Mouse (Mus musculus) midbrain, embryonic 15.5 days (tissue): ENCODE data around the gene Olfr154. TPM values are rescaled to one million over a fixed set of nuclear protein-coding genes. Genes with fewer than 3 reads are reported as not detected.
"Not testable (repeated sequence)": the region's sequence is repeated elsewhere in the genome, so short reads cannot be mapped to it uniquely, and the experiment has no call there.

Experiments used
- ATAC-seq: fragments of 200-750 bp; cut with Nextera tagmentation; replicated peaks from 2 replicates; pipeline ENCODE4 v1.8.0; 2017; ENCODE audit warnings: moderate TSS enrichment
- H3K27ac ChIP-seq: fragments of 300-500 bp; sonication (generic); 2 replicates; pipeline ENCODE4 v1.5.1; 2015; ENCODE audit warnings: mild to moderate bottlenecking, inconsistent platforms
- H3K27me3 ChIP-seq: fragments of 300-500 bp; sonication (generic); replicated peaks from 2 replicates; pipeline ENCODE4 v1.6.1; 2015; ENCODE audit warnings: inconsistent platforms
- H3K36me3 ChIP-seq: fragments of 300-500 bp; sonication (generic); replicated peaks from 2 replicates; pipeline ENCODE4 v1.6.1; 2015; ENCODE audit warnings: inconsistent platforms
- H3K4me1 ChIP-seq: fragments of 300-500 bp; sonication (generic); 2 replicates; pipeline ENCODE4 v1.6.1; 2015; ENCODE audit warnings: inconsistent platforms
- H3K4me2 ChIP-seq: fragments of 300-500 bp; sonication (generic); 2 replicates; pipeline ENCODE4 v1.6.1; 2015; ENCODE audit warnings: inconsistent platforms, mild to moderate bottlenecking, moderate library complexity
- H3K4me3 ChIP-seq: fragments of 300-500 bp; sonication (generic); 2 replicates; pipeline ENCODE4 v1.5.1; 2015; ENCODE audit warnings: mild to moderate bottlenecking, inconsistent platforms
- H3K9ac ChIP-seq: fragments of 300-500 bp; sonication (generic); 2 replicates; pipeline ENCODE4 v1.6.1; 2015; ENCODE audit warnings: mild to moderate bottlenecking, inconsistent platforms
- H3K9me3 ChIP-seq: fragments of 300-500 bp; sonication (generic); 2 replicates; pipeline ENCODE4 v1.6.1; 2016; ENCODE audit warnings: inconsistent platforms
- WGBS: fragments of 180-500 bp; shearing (Covaris S2); methylation state at CpG from one replicate; pipeline ENCODE4 v1.1.7; 2015; ENCODE audit warnings: mixed read lengths; 5-methylcytosine and 5-hydroxymethylcytosine counted together
- polyA plus RNA-seq: library from polyadenylated mRNA; unstranded; fragments of >200 nt; fragmentation: Nextera tagmentation; extraction: Ambion mirVana; gene quantifications from 2 replicates; pipeline ENCODE4 v1.2.1, GENCODE M21; 2015

Gene Olfr154
- polyA plus RNA-seq = not detected in 2 replicates

DNA sequence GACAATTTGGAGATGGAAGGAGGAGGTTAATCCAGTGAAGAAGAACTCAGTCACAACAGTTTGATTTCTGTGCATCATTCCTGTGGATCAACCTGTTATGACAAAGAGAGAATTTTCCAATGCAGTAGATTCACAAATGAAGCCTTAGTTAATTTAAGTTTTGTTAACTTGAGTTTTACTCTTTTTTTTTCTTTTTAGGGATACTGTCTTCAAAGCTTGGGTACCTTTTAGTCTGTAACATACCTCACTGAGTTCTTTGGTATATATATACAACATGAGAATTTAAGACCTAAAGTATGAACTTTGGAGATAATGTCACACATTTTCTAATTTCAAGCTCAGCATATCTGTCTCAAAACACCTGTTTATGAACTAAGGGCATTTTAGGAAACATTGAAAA lies at the start of gene Olfr154:
Gene Olfr154, minus strand, starts transcription at position 101 of the 400 bp plus-strand sequence.
- not testable (repeated sequence) for H3K27me3 ChIP-seq, H3K4me2 ChIP-seq, H3K36me3 ChIP-seq, ATAC-seq, H3K4me3 ChIP-seq, H3K27ac ChIP-seq, H3K4me1 ChIP-seq, H3K9me3 ChIP-seq, H3K9ac ChIP-seq

DNA sequence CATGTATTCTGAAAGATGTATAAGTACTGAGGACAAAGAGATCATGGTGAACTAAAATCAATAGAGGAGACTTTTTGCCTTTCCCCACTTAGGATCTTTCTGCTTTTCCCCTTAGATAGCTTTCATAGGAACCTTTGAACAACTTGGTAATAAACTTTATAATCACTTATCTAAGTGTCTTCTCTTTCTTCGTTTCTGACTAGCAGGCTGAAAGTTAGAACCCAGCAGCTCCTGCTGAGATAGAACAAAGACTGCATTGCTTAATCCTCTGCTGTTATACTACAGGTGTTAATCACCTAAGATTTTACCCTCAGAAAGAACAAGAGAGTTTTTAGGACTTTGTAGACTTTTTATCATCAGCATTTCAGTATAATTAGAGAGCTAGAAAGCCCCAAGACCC lies 46.9 kb upstream of the Olfr154 start:
- 33% methylated on average over 1 of the region's 1 CpGs for WGBS
- Histone ChIP-seq H3K27me3 (no peaks in the 10 kb centered on the region), H3K4me2 (no peak overlapping the region), H3K9ac (no peak overlapping the region), H3K4me3 (no peak overlapping the region), H3K36me3 (no peaks in the 10 kb centered on the region), H3K4me1 (no peaks in the 10 kb centered on the region), H3K27ac (no peak overlapping the region), H3K9me3 (no peaks in the 10 kb centered on the region)
- no peak for ATAC-seq

DNA sequence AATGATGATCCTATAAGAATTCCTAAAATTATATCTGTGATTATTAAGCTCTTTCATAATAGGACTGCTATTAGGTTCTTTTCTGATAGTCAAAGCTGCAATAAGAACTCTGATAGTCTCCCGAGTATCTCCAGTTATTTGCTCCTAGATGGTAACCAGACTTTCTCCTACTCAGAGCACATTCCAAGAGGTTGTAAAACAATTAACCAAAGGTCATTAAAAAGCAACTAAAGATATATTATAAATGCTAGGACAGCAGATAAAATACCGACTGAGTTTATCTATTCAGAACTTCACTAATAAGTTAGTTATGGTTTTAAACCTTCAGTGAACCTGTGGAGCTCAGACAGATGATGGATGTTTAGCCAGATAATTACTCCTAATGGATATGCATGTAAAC lies 46.4 kb upstream of the Olfr154 start:
- not testable (repeated sequence) for H3K36me3 ChIP-seq, H3K27ac ChIP-seq, ATAC-seq, H3K4me3 ChIP-seq, H3K4me1 ChIP-seq, H3K9me3 ChIP-seq, H3K27me3 ChIP-seq, H3K9ac ChIP-seq, H3K4me2 ChIP-seq
- WGBS = 91% methylated on average over 2 of the region's 2 CpGs

DNA sequence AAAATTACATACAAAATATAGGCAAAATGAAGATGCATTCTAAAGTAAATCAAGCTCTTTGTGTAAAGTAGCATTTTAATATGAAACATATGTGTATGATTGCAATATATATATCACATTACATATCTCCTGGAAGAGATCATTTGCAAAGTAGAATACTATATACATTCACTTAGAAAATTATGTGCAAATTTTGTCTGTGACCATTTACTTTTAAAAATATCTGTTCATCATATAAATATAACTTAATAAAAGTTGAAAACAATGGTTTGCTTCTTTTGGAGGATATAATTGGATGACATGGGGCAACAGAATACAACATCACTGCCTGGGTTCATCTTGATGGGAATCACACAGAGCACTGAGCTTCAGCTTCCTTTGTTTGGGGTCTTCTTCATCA lies 24.9 kb upstream of the Olfr154 start, which contains the start of gene Olfr1008:
Gene Olfr1008, plus strand, starts transcription at position 301 of the 400 bp plus-strand sequence.
- no peak for ATAC-seq
- H3K27me3 ChIP-seq = no peaks in the 10 kb centered on the region
- no peaks in the 10 kb centered on the region for H3K36me3 ChIP-seq
- no peak within 1 kb of the TSS for H3K9ac ChIP-seq
- no peak within 1 kb of the TSS for H3K4me2 ChIP-seq
- no peak within 1 kb of the TSS for H3K4me3 ChIP-seq
- no peaks in the 10 kb centered on the region for H3K4me1 ChIP-seq
- no peaks in the 10 kb centered on the region for H3K9me3 ChIP-seq
- no peak within 1 kb of the TSS for H3K27ac ChIP-seq

DNA sequence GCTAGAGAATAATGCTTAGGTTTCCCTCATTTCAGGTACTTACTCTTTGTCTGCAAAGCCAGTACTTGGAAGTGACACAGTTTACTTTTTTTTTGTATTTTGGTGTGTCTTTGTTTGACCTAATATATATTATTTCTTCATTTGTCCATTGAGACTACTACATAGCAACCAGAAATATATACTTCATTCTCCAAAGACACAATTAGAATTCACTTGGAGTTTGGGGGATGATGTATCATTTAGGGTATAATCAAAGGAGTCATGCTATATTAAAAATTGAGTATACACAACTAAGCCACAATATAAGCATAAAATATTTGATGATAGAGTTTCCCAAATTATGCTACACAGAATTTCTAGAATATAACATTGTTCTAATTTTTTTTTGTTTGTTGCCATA lies 14.4 kb upstream of the Olfr154 start, which contains the start of gene Olfr1006:
Gene Olfr1006, minus strand, starts transcription at position 101 of the 400 bp plus-strand sequence.
- ATAC-seq = no peak
- Histone ChIP-seq H3K9ac (no peak within 1 kb of the TSS), H3K36me3 (no peaks in the 10 kb centered on the region), H3K4me3 (no peak within 1 kb of the TSS), H3K9me3 (no peaks in the 10 kb centered on the region), H3K4me1 (no peaks in the 10 kb centered on the region), H3K4me2 (no peak within 1 kb of the TSS), H3K27ac (no peak within 1 kb of the TSS), H3K27me3 (no peaks in the 10 kb centered on the region)

DNA sequence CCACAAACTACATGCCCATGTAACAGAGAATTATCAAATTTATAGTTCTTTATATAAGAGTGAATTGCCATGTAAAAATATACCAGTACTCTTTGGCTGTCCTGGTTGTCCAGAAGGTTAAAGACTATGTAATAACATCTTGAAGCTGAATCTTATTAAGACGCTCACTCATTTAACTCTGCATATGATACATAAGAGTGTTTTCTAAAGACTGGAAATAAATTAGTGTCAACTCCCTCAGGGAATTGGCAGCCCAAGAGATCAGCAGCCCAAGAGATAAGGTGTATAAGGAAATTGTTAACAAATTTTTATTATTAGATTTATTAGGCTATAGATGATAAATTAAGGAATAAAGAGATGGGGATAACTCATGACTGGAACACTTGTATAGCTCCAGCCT lies 13.7 kb downstream of the Olfr154 start, which contains the start of gene Olfr1002:
Gene Olfr1002, minus strand, starts transcription at position 101 of the 400 bp plus-strand sequence.
- no peaks in the 10 kb centered on the region for H3K27me3 ChIP-seq
- WGBS = 91% methylated on average over 1 of the region's 1 CpGs
- no peak within 1 kb of the TSS for H3K4me3 ChIP-seq
- no peak within 1 kb of the TSS for H3K9ac ChIP-seq
- no peak within 1 kb of the TSS for H3K4me2 ChIP-seq
- H3K36me3 ChIP-seq = no peaks in the 10 kb centered on the region
- no peaks in the 10 kb centered on the region for H3K4me1 ChIP-seq
- ATAC-seq = no peak
- no peak within 1 kb of the TSS for H3K27ac ChIP-seq
- H3K9me3 ChIP-seq = no peaks in the 10 kb centered on the region

Other genes starting within 250 kb of the Olfr154 start
- gene Olfr993, start 249.6 kb downstream of the Olfr154 start, polyA plus RNA-seq = not detected in 2 replicates
- not detected in 2 replicates for gene Olfr994, start 228.0 kb downstream of the Olfr154 start, polyA plus RNA-seq
- not detected in 2 replicates for gene Olfr995, start 220.8 kb downstream of the Olfr154 start, polyA plus RNA-seq
- gene 4833423E24Rik, start 145.4 kb downstream of the Olfr154 start, polyA plus RNA-seq = 0.19 and 0.32 TPM in 2 replicates
- not detected in 2 replicates for gene Olfr996, start 85.2 kb downstream of the Olfr154 start, polyA plus RNA-seq
- not detected in 2 replicates for gene Olfr998, start 75.5 kb downstream of the Olfr154 start, polyA plus RNA-seq
- not detected in 2 replicates for gene Olfr1000, start 52.6 kb downstream of the Olfr154 start, polyA plus RNA-seq
- gene Olfr1002, start 13.8 kb downstream of the Olfr154 start, polyA plus RNA-seq = not detected in 2 replicates
- not detected in 2 replicates for gene Olfr1006, start 14.3 kb upstream of the Olfr154 start, polyA plus RNA-seq
- not detected in 2 replicates for gene Olfr1008, start 25.0 kb upstream of the Olfr154 start, polyA plus RNA-seq
- gene Olfr1009, start 51.0 kb upstream of the Olfr154 start, polyA plus RNA-seq = not detected in 2 replicates
- not detected in 2 replicates for gene Olfr1012, start 98.3 kb upstream of the Olfr154 start, polyA plus RNA-seq
- gene Olfr1013, start 102.6 kb upstream of the Olfr154 start, polyA plus RNA-seq = not detected in 2 replicates
- gene Olfr1014, start 108.3 kb upstream of the Olfr154 start, polyA plus RNA-seq = not detected in 2 replicates
- not detected in 2 replicates for gene Olfr1015, start 117.6 kb upstream of the Olfr154 start, polyA plus RNA-seq
- gene Olfr1016, start 138.1 kb upstream of the Olfr154 start, polyA plus RNA-seq = not detected in 2 replicates
- not detected in 2 replicates for gene Olfr1018, start 154.0 kb upstream of the Olfr154 start, polyA plus RNA-seq
- gene Olfr1019, start 181.0 kb upstream of the Olfr154 start, polyA plus RNA-seq = not detected in 2 replicates
- gene Olfr1020, start 182.6 kb upstream of the Olfr154 start, polyA plus RNA-seq = not detected in 2 replicates
- not detected in 2 replicates for gene Olfr1022, start 204.1 kb upstream of the Olfr154 start, polyA plus RNA-seq
- gene Olfr1023, start 221.2 kb upstream of the Olfr154 start, polyA plus RNA-seq = not detected in 2 replicates
- not detected in 2 replicates for gene Olfr1024, start 240.6 kb upstream of the Olfr154 start, polyA plus RNA-seq